Mouse (Mus musculus): ENCODE data around the gene Sys1. TPM values are rescaled to one million over a fixed set of nuclear protein-coding genes. Genes with fewer than 3 reads are reported as not detected.
A peak's percentile ranks its signal among the peaks of the same experiment; 100 is the strongest.

Gene Sys1
- total RNA-seq, 2 experiments from 2014 or later = 40.8 to 41.0 TPM

GRCm38 (mm10) chr2:164436961-164437360 is 19.8 kb upstream of the Sys1 start:
- Histone ChIP-seq H3K4me3 (peak overlapping the region; percentile 12; the same call in 1 of the 2 replicates), H3K27ac (peak overlapping the region; percentile 89)
- DNase-seq (ENCODE audit: low spot score in 2 of 2) = no peak
- TF ChIP-seq CTCF (conservative IDR thresholded peaks at IDR 0.05) = no peak

- peak overlapping the region; percentile 89 for H3K27ac ChIP-seq
- peak overlapping the region; percentile 17; the same call in 1 of the 2 replicates for H3K4me3 ChIP-seq
- DNase-seq (ENCODE audit: low spot score in 2 of 2) = no peak
- no peak for TF ChIP-seq CTCF (conservative IDR thresholded peaks at IDR 0.05)
These were observed 19.1 kb upstream of the Sys1 start for GRCm38 (mm10) chr2:164437710-164438109.

GRCm38 (mm10) chr2:164438257-164438656 is 18.5 kb upstream of the Sys1 start:
- DNase-seq (ENCODE audit: low spot score in 2 of 2) = no peak
- Histone ChIP-seq H3K4me3 (peak overlapping the region; percentile 20; the same call in 1 of the 2 replicates), H3K27ac (peak overlapping the region; percentile 81)
- no peak for TF ChIP-seq CTCF (conservative IDR thresholded peaks at IDR 0.05)

DNA sequence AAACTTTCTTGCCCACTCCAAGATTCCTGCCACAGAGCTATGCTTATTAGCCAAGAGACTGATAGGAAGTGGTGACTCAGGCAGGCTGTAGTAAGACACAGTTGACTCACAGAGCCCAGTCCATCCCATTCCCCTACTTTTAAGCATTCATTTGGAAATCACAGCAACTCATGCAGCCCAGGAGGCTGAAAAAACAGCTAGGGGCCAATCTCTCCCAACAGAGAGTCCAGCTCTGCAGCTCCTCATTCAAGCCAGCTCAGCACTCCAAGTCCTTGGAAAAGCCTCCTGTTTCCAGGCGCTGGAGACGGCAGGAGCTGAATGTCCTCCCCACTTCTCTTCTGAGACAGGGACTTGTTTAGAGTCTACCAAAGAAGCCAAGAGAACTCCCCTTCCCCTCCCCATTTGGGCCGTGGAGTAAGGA is 17.8 kb upstream of the Sys1 start:
- H3K4me3 ChIP-seq = peak overlapping the region; percentile 17; the same call in 1 of the 2 replicates
- DNase-seq (ENCODE audit: low spot score in 2 of 2) = peak; percentile 17 to 64
- TF ChIP-seq CTCF (conservative IDR thresholded peaks at IDR 0.05) = no peak
- peak overlapping the region; percentile 81 for H3K27ac ChIP-seq

- H3K27ac ChIP-seq = peak overlapping the region; percentile 81
- H3K4me3 ChIP-seq = peak overlapping the region; percentile 51
- no peak for DNase-seq (ENCODE audit: low spot score in 2 of 2)
- TF ChIP-seq CTCF (conservative IDR thresholded peaks at IDR 0.05) = no peak
These were observed 16.4 kb upstream of the Sys1 start for GRCm38 (mm10) chr2:164440314-164440713.

GRCm38 (mm10) chr2:164441155-164441554 is 15.6 kb upstream of the Sys1 start:
- Histone ChIP-seq H3K27ac (peak overlapping the region; percentile 81), H3K4me3 (peak overlapping the region; percentile 51)
- no peak for TF ChIP-seq CTCF (conservative IDR thresholded peaks at IDR 0.05)

GRCm38 (mm10) chr2:164441731-164442130 is 15.0 kb upstream of the Sys1 start:
- no peak for TF ChIP-seq CTCF (conservative IDR thresholded peaks at IDR 0.05)
- Histone ChIP-seq H3K4me3 (peak overlapping the region; percentile 51), H3K27ac (peak overlapping the region; percentile 81)
- DNase-seq (ENCODE audit: low spot score in 2 of 2) = no peak

More at GRCm38 (mm10) chr2:164441155-164441554, 15.6 kb upstream of the Sys1 start:
- DNase-seq (ENCODE audit: low spot score in 2 of 2) = no peak

- no peak for TF ChIP-seq CTCF (conservative IDR thresholded peaks at IDR 0.05)
- Histone ChIP-seq H3K4me3 (peak overlapping the region; percentile 51), H3K27ac (peak overlapping the region; percentile 81)
- no peak for DNase-seq (ENCODE audit: low spot score in 2 of 2)
These were observed 14.3 kb upstream of the Sys1 start for GRCm38 (mm10) chr2:164442315-164443050.

- peak overlapping the region; percentile 81 for H3K27ac ChIP-seq
- DNase-seq (ENCODE audit: low spot score in 2 of 2) = peak; percentile 55 to 64
- TF ChIP-seq CTCF (conservative IDR thresholded peaks at IDR 0.05) = peak; percentile 53
- H3K4me3 ChIP-seq = peak overlapping the region; percentile 51
These were observed 13.7 kb upstream of the Sys1 start for GRCm38 (mm10) chr2:164443051-164443437.

DNA sequence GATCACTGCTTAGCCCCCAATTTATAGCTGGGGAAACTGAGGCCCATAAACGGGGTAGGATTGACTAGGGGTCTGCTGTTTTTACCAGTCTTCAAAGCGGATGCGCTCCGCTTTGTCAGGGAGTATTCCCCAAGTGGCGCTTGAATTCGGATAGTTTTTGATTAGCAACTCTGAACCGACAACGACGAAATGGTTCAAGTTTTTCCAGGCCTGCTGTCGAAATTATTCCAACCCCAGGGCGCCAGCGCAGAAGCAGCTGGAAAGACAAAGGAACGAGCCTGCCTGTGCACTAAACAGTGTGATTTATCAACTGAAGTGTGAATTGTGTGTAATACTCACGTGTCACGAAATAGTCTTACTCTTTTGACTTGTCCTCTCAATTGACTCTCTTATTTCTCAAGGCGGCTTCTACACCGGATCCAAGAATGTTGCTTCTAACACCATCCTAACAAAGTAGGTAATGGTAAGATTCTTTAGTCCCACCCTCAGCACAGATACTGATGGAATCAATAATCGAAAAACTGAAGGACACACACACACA is 13.2 kb upstream of the Sys1 start, which contains the start of gene Sdc4:
Sdc4 (minus strand) TSS at position 428 of the 541 bp plus-strand sequence.
- no peak for TF ChIP-seq CTCF (conservative IDR thresholded peaks at IDR 0.05)
- Histone ChIP-seq H3K4me3 (peak within 1 kb of the TSS; percentile 51), H3K27ac (peak within 1 kb of the TSS; percentile 81)
- DNase-seq (ENCODE audit: low spot score in 2 of 2) = no peak

GRCm38 (mm10) chr2:164444701-164445100 is 12.1 kb upstream of the Sys1 start:
- Histone ChIP-seq H3K4me3 (no peak overlapping the region), H3K27ac (no peak overlapping the region)
- TF ChIP-seq CTCF (conservative IDR thresholded peaks at IDR 0.05) = no peak
- DNase-seq (ENCODE audit: low spot score in 2 of 2) = no peak

GRCm38 (mm10) chr2:164445399-164446085 is 11.2 kb upstream of the Sys1 start:
- Histone ChIP-seq H3K4me3 (no peak overlapping the region), H3K27ac (no peak overlapping the region)
- no peak for DNase-seq (ENCODE audit: low spot score in 2 of 2)
- no peak for TF ChIP-seq CTCF (conservative IDR thresholded peaks at IDR 0.05)

DNA sequence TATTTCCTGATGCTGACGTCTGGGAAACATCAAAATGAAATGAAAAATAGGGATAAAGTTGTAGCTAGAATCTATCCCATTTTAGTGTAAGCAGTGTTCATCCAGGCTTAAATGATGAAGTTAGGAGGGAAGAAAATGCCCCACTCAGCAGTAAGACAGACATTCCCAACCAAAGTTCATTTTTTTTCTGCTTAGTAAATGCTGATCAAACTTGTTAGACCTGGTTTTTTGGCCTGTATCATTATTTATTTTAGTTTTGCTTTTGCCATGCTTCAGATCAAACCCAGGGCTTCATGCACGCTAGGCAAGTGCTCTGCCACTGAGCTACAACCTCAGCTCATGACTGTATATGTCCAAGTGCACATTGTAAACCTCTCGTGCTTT is 10.7 kb upstream of the Sys1 start:
- no peak for DNase-seq (ENCODE audit: low spot score in 2 of 2)
- no peak for TF ChIP-seq CTCF (conservative IDR thresholded peaks at IDR 0.05)
- Histone ChIP-seq H3K27ac (no peak overlapping the region), H3K4me3 (no peak overlapping the region)

All from layer of hippocampus, adult 2 months (tissue).